Mouse (Mus musculus) kidney, adult 9 months (tissue): Measurements from ENCODE around the gene Nat10.
A peak's percentile ranks its signal among the peaks of the same experiment; 100 is the strongest.

Experiments
- DNase-seq: peaks from one replicate; pipeline ENCODE4 v3.0.0; 2022

Gene Nat10

GRCm38 (mm10) chr2:103743988-103744387 lies 17.1 kb downstream of the Nat10 start:
- DNase-seq = peak; percentile 64

GRCm38 (mm10) chr2:103743536-103743935 lies 17.5 kb downstream of the Nat10 start:
- DNase-seq = peak; percentile 19

- DNase-seq = no peak
Observed at GRCm38 (mm10) chr2:103742821-103743220, 18.2 kb downstream of the Nat10 start.

- DNase-seq = no peak
Observed at GRCm38 (mm10) chr2:103731423-103731822, 29.6 kb downstream of the Nat10 start.

GRCm38 (mm10) chr2:103730999-103731398 lies 30.1 kb downstream of the Nat10 start:
- DNase-seq = no peak

- DNase-seq = no peak
Observed at GRCm38 (mm10) chr2:103728027-103728540, 33.0 kb downstream of the Nat10 start.

GRCm38 (mm10) chr2:103724521-103724920 lies 36.5 kb downstream of the Nat10 start:
- no peak for DNase-seq

GRCm38 (mm10) chr2:103719292-103719646 lies 41.8 kb downstream of the Nat10 start:
- DNase-seq = no peak

GRCm38 (mm10) chr2:103718594-103719291 lies 42.3 kb downstream of the Nat10 start:
- DNase-seq = peak; percentile 81

- DNase-seq = no peak
Observed at GRCm38 (mm10) chr2:103714412-103714811, 46.7 kb downstream of the Nat10 start.

- DNase-seq = peak; percentile 70
Observed at GRCm38 (mm10) chr2:103713831-103714230, 47.2 kb downstream of the Nat10 start.

- DNase-seq = no peak
Observed at GRCm38 (mm10) chr2:103710849-103711248, 50.2 kb downstream of the Nat10 start.

GRCm38 (mm10) chr2:103707056-103707776 lies 53.9 kb downstream of the Nat10 start:
- no peak for DNase-seq

- DNase-seq = peak; percentile 88
Observed at GRCm38 (mm10) chr2:103706226-103706625, 54.8 kb downstream of the Nat10 start.

- no peak for DNase-seq
Observed at GRCm38 (mm10) chr2:103705826-103706225, 55.2 kb downstream of the Nat10 start.

- DNase-seq = no peak
Observed at GRCm38 (mm10) chr2:103703865-103704264, 57.2 kb downstream of the Nat10 start.

GRCm38 (mm10) chr2:103703336-103703735 lies 57.7 kb downstream of the Nat10 start:
- DNase-seq = no peak

GRCm38 (mm10) chr2:103700514-103700913 lies 60.6 kb downstream of the Nat10 start:
- DNase-seq = no peak

- peak; percentile 53 for DNase-seq
Observed at GRCm38 (mm10) chr2:103696177-103696576, 64.9 kb downstream of the Nat10 start.

- DNase-seq = no peak
Observed at GRCm38 (mm10) chr2:103694777-103695563, 66.1 kb downstream of the Nat10 start.

- no peak for DNase-seq
Observed at GRCm38 (mm10) chr2:103692810-103693209, 68.3 kb downstream of the Nat10 start.

GRCm38 (mm10) chr2:103691278-103691677 lies 69.8 kb downstream of the Nat10 start:
- DNase-seq = no peak

GRCm38 (mm10) chr2:103690828-103691227 lies 70.2 kb downstream of the Nat10 start:
- no peak for DNase-seq
